Mouse (Mus musculus) sigmoid colon, adult 10 weeks (tissue): ENCODE measurements around the gene Mtg2. TPM values are rescaled to one million over a fixed set of nuclear protein-coding genes. Genes with fewer than 3 reads are reported as not detected.

Experiments
- polyA plus RNA-seq: library from polyadenylated mRNA; stranded (reverse); fragments of 350-450 nt; fragmentation: Illumina TruSeq; extraction: RNeasy Lipid Tissue Mini Kit (QIAGEN cat#74804); gene quantifications from one replicate; pipeline ENCODE4 v1.2.3, GENCODE M21; 2014; ENCODE audit warnings: low read depth, low replicate concordance

Gene Mtg2
- 2.1 TPM for polyA plus RNA-seq

DNA sequence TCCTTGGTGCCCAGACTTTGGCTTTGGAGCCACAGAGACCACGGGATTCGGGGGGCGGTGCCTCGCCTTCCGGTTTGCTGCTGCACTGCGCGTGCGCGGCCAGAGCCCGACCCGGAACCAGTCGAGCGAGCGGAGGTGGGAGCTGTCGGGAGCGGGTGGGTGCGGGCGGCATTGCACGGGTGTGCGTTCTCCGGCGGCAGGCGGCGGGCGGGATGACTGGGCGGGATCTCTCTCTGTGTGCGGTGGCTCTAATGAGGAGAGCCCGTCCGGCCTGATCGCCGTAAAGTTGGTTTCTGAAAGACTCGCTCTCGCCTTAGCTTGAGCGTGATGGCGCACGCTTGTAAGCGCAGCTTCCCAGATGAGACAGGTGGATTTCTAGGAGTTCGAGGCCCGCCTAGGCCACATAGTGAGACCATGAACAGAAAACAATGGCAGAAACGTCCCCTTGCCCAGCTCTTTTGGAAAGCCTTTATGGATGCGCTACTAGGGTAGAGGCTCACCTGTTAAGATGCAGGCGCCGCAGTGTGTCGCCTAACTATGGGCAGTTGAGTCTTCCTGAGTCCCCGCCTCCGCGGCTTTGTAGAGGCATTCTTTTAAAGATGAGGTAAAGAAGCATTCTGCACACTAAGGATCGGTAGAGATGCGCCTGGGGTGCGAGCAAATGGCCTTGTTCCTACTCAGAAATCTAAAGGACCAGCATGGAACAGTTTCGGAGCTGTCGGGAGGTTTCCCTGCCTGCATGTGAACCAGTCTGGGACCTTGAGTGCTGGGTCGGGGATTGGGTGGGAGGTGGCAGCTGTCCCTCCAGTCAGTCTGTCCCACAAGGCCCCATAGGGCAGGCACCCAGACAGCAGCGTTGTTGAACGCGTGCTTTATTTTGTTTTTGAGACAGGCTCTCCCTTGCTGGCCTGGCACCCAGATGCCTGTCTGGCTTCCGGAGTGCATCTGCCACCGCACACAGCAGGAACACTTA is at the start of gene Mtg2:
Gene Mtg2, plus strand, starts transcription at position 108 of the 973 bp plus-strand sequence.

DNA sequence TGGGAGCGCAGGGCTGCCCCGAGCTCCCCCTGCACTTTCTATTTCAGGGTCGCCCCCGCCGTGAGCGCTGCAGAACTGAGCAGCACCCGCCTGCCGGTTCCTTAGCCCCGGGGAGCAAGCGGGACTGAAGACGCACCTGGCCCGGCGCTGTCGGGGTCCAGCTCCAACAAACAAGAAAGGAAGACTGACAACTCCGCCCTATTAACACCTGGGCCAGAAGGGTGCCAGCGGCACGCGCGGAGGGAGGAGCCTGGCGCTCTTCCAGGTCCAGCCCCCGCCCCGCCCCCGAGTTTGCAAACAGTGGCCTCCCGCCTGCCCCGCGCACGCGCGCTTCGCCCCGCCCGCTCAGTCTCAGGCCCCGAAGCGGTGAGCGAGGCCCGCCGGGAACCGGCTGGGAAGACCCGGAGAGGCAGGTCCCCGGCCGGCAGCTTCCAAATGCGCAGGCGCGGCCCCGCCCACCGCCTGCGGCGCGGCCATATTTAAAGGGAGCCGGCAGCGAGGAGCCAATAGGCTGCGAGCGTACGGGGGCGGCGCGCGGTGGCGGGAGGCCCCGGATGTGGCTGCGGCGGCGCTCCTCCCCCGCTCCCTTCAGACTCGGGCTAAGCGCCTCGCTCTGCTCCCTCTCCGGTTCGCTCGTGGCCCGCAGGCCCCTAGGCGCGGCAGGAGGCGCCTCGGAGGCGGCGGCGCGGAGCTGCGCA is 45.8 kb upstream of the Mtg2 start, which contains the start of gene Lsm14b:
Gene Lsm14b, plus strand, starts transcription at position 587 of the 698 bp plus-strand sequence.

DNA sequence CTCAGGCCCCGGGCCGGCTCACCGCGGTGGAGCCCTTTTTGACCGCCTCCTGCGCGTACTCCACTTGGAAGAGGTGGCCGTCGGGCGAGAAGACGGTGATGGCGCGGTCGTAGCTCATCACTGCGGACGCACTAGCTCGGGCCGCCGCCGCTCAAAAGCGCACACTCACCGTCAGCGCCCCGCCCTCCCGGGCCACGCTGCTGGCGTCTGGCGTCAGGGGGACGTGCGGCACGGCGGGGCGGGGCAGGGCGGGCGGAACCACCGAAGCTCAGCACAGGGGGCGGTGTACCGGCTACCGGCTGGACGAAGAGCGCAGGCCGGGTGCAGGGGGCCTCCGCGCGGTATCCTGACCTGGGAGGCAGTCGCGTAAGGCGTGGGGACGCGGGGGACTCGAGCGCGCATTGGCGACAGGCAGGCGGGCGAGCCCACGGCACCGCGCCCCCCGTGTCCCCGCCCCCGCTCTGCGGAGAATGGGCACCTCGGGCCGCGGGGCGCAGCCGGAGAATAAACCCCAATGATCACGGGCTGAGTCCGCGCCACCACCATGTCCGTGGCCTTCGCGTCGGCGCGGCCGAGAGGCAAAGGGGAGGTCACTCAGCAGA is 28.0 kb upstream of the Mtg2 start, which contains the start of the genes Psma7 and Ss18l1:
Gene Psma7, minus strand, starts transcription at position 178 of the 602 bp plus-strand sequence.
Gene Ss18l1, plus strand, starts transcription at position 254 of the 602 bp plus-strand sequence.

DNA sequence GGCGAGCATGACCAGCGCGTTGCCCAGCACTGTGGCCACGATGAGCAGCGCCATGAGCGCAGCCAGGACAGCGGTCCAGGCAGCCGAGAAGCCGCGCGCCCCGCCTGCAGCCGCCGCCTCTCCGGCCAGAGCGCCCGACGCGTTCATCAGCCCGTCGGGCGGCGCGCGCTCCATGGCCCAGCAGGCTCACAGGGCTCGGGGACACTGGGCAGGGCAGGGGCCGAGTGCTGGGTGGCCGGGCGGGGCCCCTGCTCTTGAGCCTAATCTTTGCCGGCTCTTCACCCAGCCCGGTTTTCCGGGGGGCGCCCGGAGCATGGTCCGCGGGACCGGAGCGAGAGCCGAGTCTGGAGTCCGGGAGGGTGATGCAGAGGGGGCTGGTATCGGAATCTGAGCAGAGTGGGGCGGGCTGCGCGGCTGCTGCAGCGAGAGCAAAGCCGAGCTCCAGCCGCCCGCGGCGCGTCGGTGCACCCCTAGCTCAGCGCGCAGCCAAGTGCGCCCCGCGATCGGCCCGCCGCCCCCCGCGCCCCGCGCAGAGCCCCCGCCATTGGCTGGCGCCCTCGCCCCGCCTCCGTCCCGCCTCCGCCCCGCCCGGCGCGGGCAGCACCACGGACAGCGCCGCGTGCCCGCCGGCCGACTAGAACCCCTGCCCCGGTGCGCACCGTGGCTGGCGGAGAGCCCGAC is 33.7 kb downstream of the Mtg2 start, which contains the start of gene Hrh3:
Gene Hrh3, minus strand, starts transcription at position 511 of the 681 bp plus-strand sequence.

DNA sequence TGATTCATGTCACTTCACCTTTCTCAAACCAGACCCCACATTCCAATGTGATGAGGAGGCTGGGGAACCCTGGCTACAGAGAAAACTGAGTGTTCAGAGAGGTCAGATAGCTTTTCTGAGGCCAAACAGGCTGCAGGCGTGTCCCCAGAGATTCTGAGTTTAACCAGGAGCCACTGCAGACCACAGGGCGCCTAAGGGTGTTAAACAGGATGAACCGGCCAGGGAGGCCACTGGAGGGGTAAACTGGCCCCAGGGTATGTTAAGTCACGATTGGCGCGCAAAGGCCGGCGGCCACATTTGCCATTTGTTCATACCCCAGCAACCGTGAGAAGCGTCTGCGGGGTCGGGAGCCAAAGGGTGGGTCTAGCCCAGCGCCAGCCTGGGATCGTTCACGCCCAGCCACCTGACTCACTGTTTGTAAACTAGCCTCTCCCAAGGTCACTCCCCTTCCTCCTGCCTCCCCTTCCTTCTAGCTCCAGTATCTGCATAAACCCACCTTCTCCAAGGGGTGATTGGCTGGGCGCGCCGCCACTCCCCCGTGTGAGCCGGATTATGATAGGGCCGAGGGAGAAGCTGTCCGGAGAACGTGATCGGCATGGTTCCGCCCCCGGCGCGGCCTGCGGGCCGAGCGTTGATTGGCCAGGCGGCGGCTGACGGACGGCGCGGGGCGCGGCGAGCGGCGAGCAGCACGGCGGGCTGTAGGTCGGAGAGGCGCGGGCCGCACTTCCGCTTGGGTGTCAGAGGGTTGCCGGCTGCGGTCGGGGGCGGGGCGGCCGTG is 48.5 kb downstream of the Mtg2 start, which contains the start of gene Osbpl2:
Gene Osbpl2, plus strand, starts transcription at position 646 of the 778 bp plus-strand sequence.

Other genes with a start within 250 kb of the Mtg2 start
- 26.7 TPM for gene Taf4, start 93.9 kb upstream of the Mtg2 start, polyA plus RNA-seq
- 44.6 TPM for gene Lsm14b, start 45.6 kb upstream of the Mtg2 start, polyA plus RNA-seq
- 58.1 TPM for gene Psma7, start 28.2 kb upstream of the Mtg2 start, polyA plus RNA-seq
- gene Ss18l1, start 28.1 kb upstream of the Mtg2 start, polyA plus RNA-seq = 9.6 TPM
- gene Hrh3, start 33.9 kb downstream of the Mtg2 start, polyA plus RNA-seq = not detected
- 148 TPM for gene Osbpl2, start 48.7 kb downstream of the Mtg2 start, polyA plus RNA-seq
- 9.0 TPM for gene Adrm1, start 100.9 kb downstream of the Mtg2 start, polyA plus RNA-seq
- 6.2 TPM for gene Lama5, start 155.3 kb downstream of the Mtg2 start, polyA plus RNA-seq
- gene Rps21, start 186.8 kb downstream of the Mtg2 start, polyA plus RNA-seq = 220 TPM
- gene Cables2, start 202.9 kb downstream of the Mtg2 start, polyA plus RNA-seq = 12.5 TPM
- gene Rbbp8nl, start 219.3 kb downstream of the Mtg2 start, polyA plus RNA-seq = not detected